Mouse (Mus musculus): ENCODE measurements around the gene Fxyd1. TPM values are rescaled to one million over a fixed set of nuclear protein-coding genes. Genes with fewer than 3 reads are reported as not detected.

The Fxyd1 gene
- polyA plus RNA-seq, 1 experiment from 2014 or later = 211 TPM

- DNase-seq (ENCODE audit: low spot score) = no peak
- no peaks in the 10 kb centered on the region for H3K27me3 ChIP-seq (replicated peaks; ENCODE audit: insufficient read depth, low read length)
- no peaks in the 10 kb centered on the region for H3K36me3 ChIP-seq (ENCODE audit: insufficient read depth, low read length)
- WGBS = 87% methylated on average over 9 of the region's 9 CpGs
- TF ChIP-seq EP300 (IDR thresholded peaks at IDR 0.05) (no peak), CTCF (IDR thresholded peaks at IDR 0.05) (no peak)
- H3K4me1 ChIP-seq (ENCODE audit: insufficient read depth, low read depth, low read length) = peaks cover 4% of the 10 kb centered on the region; the same call in 1 of the 2 replicates
- no peak overlapping the region for H3K27ac ChIP-seq (ENCODE audit: low read length)
- H3K4me3 ChIP-seq (ENCODE audit: low read depth, low read length) = no peak overlapping the region
- ATAC-seq = no peak
- H3K9me3 ChIP-seq (ENCODE audit: low read length) = no peaks in the 10 kb centered on the region
- H3K4me2 ChIP-seq (replicated peaks; ENCODE audit: low read depth, low read length) = no peak overlapping the region
- H3K9ac ChIP-seq (replicated peaks; ENCODE audit: low read depth) = no peak overlapping the region
Measured at GRCm38 (mm10) chr7:31086175-31086755, 29.3 kb upstream of the Fxyd1 start.

- Histone ChIP-seq H3K4me3 (ENCODE audit: low read depth, low read length) (no peak overlapping the region), H3K36me3 (ENCODE audit: insufficient read depth, low read length) (no peaks in the 10 kb centered on the region), H3K4me1 (ENCODE audit: insufficient read depth, low read depth, low read length) (peaks cover 4% of the 10 kb centered on the region; the same call in 1 of the 2 replicates), H3K9ac (replicated peaks; ENCODE audit: low read depth) (no peak overlapping the region), H3K9me3 (ENCODE audit: low read length) (no peaks in the 10 kb centered on the region), H3K27ac (ENCODE audit: low read length) (peak overlapping the region; percentile 29; the same call in 1 of the 2 replicates), H3K27me3 (replicated peaks; ENCODE audit: insufficient read depth, low read length) (no peaks in the 10 kb centered on the region), H3K4me2 (replicated peaks; ENCODE audit: low read depth, low read length) (no peak overlapping the region)
- ATAC-seq (peak; percentile 71), DNase-seq (ENCODE audit: low spot score) (peak; percentile 53)
- 22% methylated on average over 3 of the region's 3 CpGs for WGBS
- no peak for TF ChIP-seq CTCF (IDR thresholded peaks at IDR 0.05)
- TF ChIP-seq EP300 (IDR thresholded peaks at IDR 0.05) = peak; percentile 27; the same call in 1 of the 2 replicates
Measured at GRCm38 (mm10) chr7:31085171-31085570, 28.2 kb upstream of the Fxyd1 start.

GRCm38 (mm10) chr7:31084140-31084539, 27.1 kb upstream of the Fxyd1 start:
- WGBS = 40% methylated on average over 9 of the region's 9 CpGs
- Histone ChIP-seq H3K9me3 (ENCODE audit: low read length) (no peaks in the 10 kb centered on the region), H3K9ac (replicated peaks; ENCODE audit: low read depth) (no peak overlapping the region), H3K4me1 (ENCODE audit: insufficient read depth, low read depth, low read length) (peaks cover 4% of the 10 kb centered on the region; the same call in 1 of the 2 replicates), H3K27me3 (replicated peaks; ENCODE audit: insufficient read depth, low read length) (no peaks in the 10 kb centered on the region), H3K36me3 (ENCODE audit: insufficient read depth, low read length) (no peaks in the 10 kb centered on the region), H3K4me2 (replicated peaks; ENCODE audit: low read depth, low read length) (no peak overlapping the region), H3K4me3 (ENCODE audit: low read depth, low read length) (no peak overlapping the region), H3K27ac (ENCODE audit: low read length) (no peak overlapping the region)
- ATAC-seq (no peak), DNase-seq (ENCODE audit: low spot score) (peak; percentile 21)
- TF ChIP-seq CTCF (IDR thresholded peaks at IDR 0.05) = no peak
- TF ChIP-seq EP300 (IDR thresholded peaks at IDR 0.05) = no peak

GRCm38 (mm10) chr7:31082831-31083588, 26.0 kb upstream of the Fxyd1 start:
- Histone ChIP-seq H3K4me3 (ENCODE audit: low read depth, low read length) (no peak overlapping the region), H3K9me3 (ENCODE audit: low read length) (no peaks in the 10 kb centered on the region), H3K27me3 (replicated peaks; ENCODE audit: insufficient read depth, low read length) (no peaks in the 10 kb centered on the region), H3K27ac (ENCODE audit: low read length) (no peak overlapping the region; the same call in 1 of the 2 replicates), H3K4me2 (replicated peaks; ENCODE audit: low read depth, low read length) (no peak overlapping the region), H3K9ac (replicated peaks; ENCODE audit: low read depth) (no peak overlapping the region), H3K36me3 (ENCODE audit: insufficient read depth, low read length) (no peaks in the 10 kb centered on the region), H3K4me1 (ENCODE audit: insufficient read depth, low read depth, low read length) (peaks cover 4% of the 10 kb centered on the region; the same call in 1 of the 2 replicates)
- TF ChIP-seq EP300 (IDR thresholded peaks at IDR 0.05) (no peak), CTCF (IDR thresholded peaks at IDR 0.05) (no peak)
- ATAC-seq (peak; percentile 52), DNase-seq (ENCODE audit: low spot score) (peak; percentile 43)
- 67% methylated on average over 13 of the region's 14 CpGs for WGBS

GRCm38 (mm10) chr7:31082106-31082505, 25.1 kb upstream of the Fxyd1 start:
- no peaks in the 10 kb centered on the region for H3K9me3 ChIP-seq (ENCODE audit: low read length)
- no peak overlapping the region for H3K27ac ChIP-seq (ENCODE audit: low read length)
- H3K9ac ChIP-seq (replicated peaks; ENCODE audit: low read depth) = no peak overlapping the region
- no peak overlapping the region for H3K4me3 ChIP-seq (ENCODE audit: low read depth, low read length)
- no peak for DNase-seq (ENCODE audit: low spot score)
- no peak for TF ChIP-seq CTCF (IDR thresholded peaks at IDR 0.05)
- TF ChIP-seq EP300 (IDR thresholded peaks at IDR 0.05) = no peak
- no peaks in the 10 kb centered on the region for H3K36me3 ChIP-seq (ENCODE audit: insufficient read depth, low read length)
- H3K4me1 ChIP-seq (ENCODE audit: insufficient read depth, low read depth, low read length) = peaks cover 4% of the 10 kb centered on the region; the same call in 1 of the 2 replicates
- H3K27me3 ChIP-seq (replicated peaks; ENCODE audit: insufficient read depth, low read length) = no peaks in the 10 kb centered on the region
- no peak overlapping the region for H3K4me2 ChIP-seq (replicated peaks; ENCODE audit: low read depth, low read length)
- ATAC-seq = no peak

GRCm38 (mm10) chr7:31081106-31081505, 24.1 kb upstream of the Fxyd1 start:
- ATAC-seq (no peak), DNase-seq (ENCODE audit: low spot score) (no peak)
- no peaks in the 10 kb centered on the region for H3K9me3 ChIP-seq (ENCODE audit: low read length)
- no peak overlapping the region for H3K4me2 ChIP-seq (replicated peaks; ENCODE audit: low read depth, low read length)
- H3K27me3 ChIP-seq (replicated peaks; ENCODE audit: insufficient read depth, low read length) = no peaks in the 10 kb centered on the region
- WGBS = 22% methylated on average over 1 of the region's 1 CpGs
- no peak overlapping the region for H3K4me3 ChIP-seq (ENCODE audit: low read depth, low read length)
- no peak for TF ChIP-seq CTCF (IDR thresholded peaks at IDR 0.05)
- no peak for TF ChIP-seq EP300 (IDR thresholded peaks at IDR 0.05)
- H3K36me3 ChIP-seq (ENCODE audit: insufficient read depth, low read length) = no peaks in the 10 kb centered on the region
- no peak overlapping the region for H3K27ac ChIP-seq (ENCODE audit: low read length)
- H3K9ac ChIP-seq (replicated peaks; ENCODE audit: low read depth) = no peak overlapping the region
- H3K4me1 ChIP-seq (ENCODE audit: insufficient read depth, low read depth, low read length) = peaks cover 4% of the 10 kb centered on the region; the same call in 1 of the 2 replicates
